Mouse (Mus musculus): ENCODE measurements at regions not wholly inside any gene's neighbourhood (a gene's known extent, or its start where the extent isn't known, plus 50 kb on each side); places are given as distances from the start of the nearest gene placed in this dataset.

- TF ChIP-seq CTCF (IDR thresholded peaks at IDR 0.05; ENCODE audit: extremely low read depth, insufficient read length, insufficient replicate concordance, low read depth, low read length) (no peak), POLR2A (IDR thresholded peaks at IDR 0.05; ENCODE audit: low read depth, low read length) (no peak)
These were observed 124.4 kb upstream of the Fut8 start for GRCm38 (mm10) chr12:77113516-77113915.

Data from small intestine, adult 2 months (tissue).